Mouse (Mus musculus): ENCODE results near the gene Tnfrsf23. TPM values are rescaled to one million over a fixed set of nuclear protein-coding genes. Genes with fewer than 3 reads are reported as not detected.

Tnfrsf23 gene
- polyA plus RNA-seq, 1 experiment from 2014 or later: 1.9 TPM

GRCm38 (mm10) chr7:143620951-143621350 is 64.7 kb downstream of the Tnfrsf23 start:
- no peaks in the 10 kb centered on the region for H3K4me1 ChIP-seq (ENCODE audit: insufficient read depth, low read length)
- 61% methylated on average over 1 of the region's 1 CpGs for WGBS
- no peak overlapping the region for H3K4me3 ChIP-seq (ENCODE audit: low read length)
- no peak overlapping the region for H3K9ac ChIP-seq (replicated peaks; ENCODE audit: low read length)
- ATAC-seq (ENCODE audit: low FRiP score, low TSS enrichment): no peak
- no peak overlapping the region for H3K4me2 ChIP-seq (replicated peaks; ENCODE audit: low read depth, low read length)
- no peaks in the 10 kb centered on the region for H3K36me3 ChIP-seq (ENCODE audit: insufficient read depth, low read length)
- no peaks in the 10 kb centered on the region for H3K27me3 ChIP-seq (ENCODE audit: insufficient read depth, low read length)
- no peak overlapping the region for H3K27ac ChIP-seq (ENCODE audit: low read length)
- no peaks in the 10 kb centered on the region for H3K9me3 ChIP-seq (ENCODE audit: low read length)

Other genes starting within 250 kb of the Tnfrsf23 start
- gene Cdkn1c, start 224.8 kb downstream of the Tnfrsf23 start, polyA plus RNA-seq (2015; fragmentation: Nextera tagmentation; extraction: Ambion mirVana): 675 and 814 TPM in 2 replicates
- gene Slc22a18, start 212.1 kb downstream of the Tnfrsf23 start, polyA plus RNA-seq (2015; fragmentation: Nextera tagmentation; extraction: Ambion mirVana): 7.2 and 8.3 TPM in 2 replicates
- gene Phlda2, start 182.7 kb downstream of the Tnfrsf23 start, polyA plus RNA-seq (2015; fragmentation: Nextera tagmentation; extraction: Ambion mirVana): 9.1 and 10.4 TPM in 2 replicates
- 291 and 292 TPM in 2 replicates for gene Nap1l4, start 136.8 kb downstream of the Tnfrsf23 start, polyA plus RNA-seq (2015; fragmentation: Nextera tagmentation; extraction: Ambion mirVana)
- gene Cars, start 85.8 kb downstream of the Tnfrsf23 start, polyA plus RNA-seq (2015; fragmentation: Nextera tagmentation; extraction: Ambion mirVana): 72.3 and 74.2 TPM in 2 replicates
- 0.51 and 0.56 TPM in 2 replicates for gene Tnfrsf26, start 57.1 kb downstream of the Tnfrsf23 start, polyA plus RNA-seq (2015; fragmentation: Nextera tagmentation; extraction: Ambion mirVana)
- 10.0 and 12.3 TPM in 2 replicates for gene Tnfrsf22, start 36.2 kb downstream of the Tnfrsf23 start, polyA plus RNA-seq (2015; fragmentation: Nextera tagmentation; extraction: Ambion mirVana)
- gene Osbpl5, start 71.1 kb upstream of the Tnfrsf23 start, polyA plus RNA-seq (2015; fragmentation: Nextera tagmentation; extraction: Ambion mirVana): 42.1 and 47.1 TPM in 2 replicates
- gene Mrgprg, start 81.1 kb upstream of the Tnfrsf23 start, polyA plus RNA-seq (2015; fragmentation: Nextera tagmentation; extraction: Ambion mirVana): not detected in 2 replicates
- 2.2 and 2.5 TPM in 2 replicates for gene Mrgpre, start 98.6 kb upstream of the Tnfrsf23 start, polyA plus RNA-seq (2015; fragmentation: Nextera tagmentation; extraction: Ambion mirVana)
- 11.7 and 13.3 TPM in 2 replicates for gene Nadsyn1, start 137.0 kb upstream of the Tnfrsf23 start, polyA plus RNA-seq (2015; fragmentation: Nextera tagmentation; extraction: Ambion mirVana)
- gene Dhcr7, start 137.3 kb upstream of the Tnfrsf23 start, polyA plus RNA-seq (2015; fragmentation: Nextera tagmentation; extraction: Ambion mirVana): 44.5 and 48.8 TPM in 2 replicates
- gene Gm498, start 181.0 kb upstream of the Tnfrsf23 start, polyA plus RNA-seq (2015; fragmentation: Nextera tagmentation; extraction: Ambion mirVana): not detected in 2 replicates